Mouse (Mus musculus) lung, postnatal 0 days (tissue): ENCODE results near the gene Haghl. TPM values are rescaled to one million over a fixed set of nuclear protein-coding genes. Genes with fewer than 3 reads are reported as not detected.

Source experiments
- ATAC-seq: fragments of 200-750 bp; cut with Nextera tagmentation; 2 replicates; pipeline ENCODE4 v1.8.0; 2017; ENCODE audit warnings: moderate library complexity
- DNase-seq: peaks from one replicate; pipeline ENCODE4 v3.0.0-alpha.2; 2016; ENCODE audit warnings: low spot score
- H3K27ac ChIP-seq: fragments of 300-500 bp; sonication (generic); 2 replicates; pipeline ENCODE4 v1.5.1; 2014; ENCODE audit warnings: antibody characterized with exemption, mild to moderate bottlenecking, low read length, mixed read lengths
- H3K27me3 ChIP-seq: fragments of 300-500 bp; sonication (generic); replicated peaks from 2 replicates; pipeline ENCODE4 v1.6.1; 2014; ENCODE audit warnings: low read length, mixed read lengths; ENCODE audit not compliant: insufficient read depth
- H3K36me3 ChIP-seq: fragments of 300-500 bp; sonication (generic); 2 replicates; pipeline ENCODE4 v1.6.1; 2014; ENCODE audit warnings: low read length, mixed read lengths; ENCODE audit not compliant: insufficient read depth
- H3K4me1 ChIP-seq: fragments of 300-500 bp; sonication (generic); 2 replicates; pipeline ENCODE4 v1.6.1; 2014; ENCODE audit warnings: antibody characterized with exemption, low read depth, low read length, mixed read lengths; ENCODE audit not compliant: insufficient read depth
- H3K4me2 ChIP-seq: fragments of 300-500 bp; sonication (generic); replicated peaks from 2 replicates; pipeline ENCODE4 v1.6.1; 2014; ENCODE audit warnings: low read depth, mild to moderate bottlenecking, low read length, moderate library complexity, mixed read lengths
- H3K4me3 ChIP-seq: fragments of 300-500 bp; sonication (generic); 2 replicates; pipeline ENCODE4 v1.5.1; 2014; ENCODE audit warnings: low read depth, low read length
- H3K9ac ChIP-seq: fragments of 300-500 bp; sonication (generic); replicated peaks from 2 replicates; pipeline ENCODE4 v1.6.1; 2014; ENCODE audit warnings: low read depth, mild to moderate bottlenecking
- H3K9me3 ChIP-seq: fragments of 300-500 bp; sonication (generic); 2 replicates; pipeline ENCODE4 v1.6.1; 2016; ENCODE audit warnings: low read length, mixed read lengths
- CTCF ChIP-seq: IDR thresholded peaks from 2 replicates; pipeline ENCODE4 v1.5.1; 2016; ENCODE audit warnings: antibody characterized with exemption, mild to moderate bottlenecking
- EP300 ChIP-seq: IDR thresholded peaks from 2 replicates; pipeline ENCODE4 v1.6.1; 2016; ENCODE audit warnings: antibody characterized with exemption, mild to moderate bottlenecking, control low read depth
- WGBS: fragments of 180-500 bp; shearing (Covaris S2); extraction: QIAGEN DNeasy Blood & Tissue Kit; methylation state at CpG from one replicate; pipeline ENCODE4 v1.1.7; 2014; 5-methylcytosine and 5-hydroxymethylcytosine counted together
- polyA plus RNA-seq: library from polyadenylated mRNA; unstranded; fragments of >200 nt; fragmentation: Nextera tagmentation; extraction: Ambion mirVana; gene quantifications from 2 replicates; pipeline ENCODE4 v1.2.1, GENCODE M21; 2015

Gene Haghl
- polyA plus RNA-seq = 42.7 and 45.4 TPM in 2 replicates

- WGBS = under 1% methylated on average over 23 of the region's 23 CpGs
- Histone ChIP-seq H3K27me3 (no peaks in the 10 kb centered on the region), H3K27ac (no peak within 1 kb of the TSS), H3K36me3 (peaks cover 11% of the 10 kb centered on the region), H3K4me3 (peak within 1 kb of the TSS; percentile 54), H3K4me1 (peaks cover 8% of the 10 kb centered on the region; the same call in 1 of the 2 replicates), H3K9me3 (no peaks in the 10 kb centered on the region), H3K9ac (peak within 1 kb of the TSS; percentile 1; the same call in 1 of the 2 replicates), H3K4me2 (peak within 1 kb of the TSS; percentile 65)
- ATAC-seq = peak; percentile 91
- TF ChIP-seq EP300 (no peak), CTCF (peak; percentile 18)
- peak; percentile 98 for DNase-seq
Measured at GRCm38 (mm10) chr17:25785281-25785745, at the start of gene Haghl. TSS of gene Haghl (minus strand) at chr17:25785673.

DNA sequence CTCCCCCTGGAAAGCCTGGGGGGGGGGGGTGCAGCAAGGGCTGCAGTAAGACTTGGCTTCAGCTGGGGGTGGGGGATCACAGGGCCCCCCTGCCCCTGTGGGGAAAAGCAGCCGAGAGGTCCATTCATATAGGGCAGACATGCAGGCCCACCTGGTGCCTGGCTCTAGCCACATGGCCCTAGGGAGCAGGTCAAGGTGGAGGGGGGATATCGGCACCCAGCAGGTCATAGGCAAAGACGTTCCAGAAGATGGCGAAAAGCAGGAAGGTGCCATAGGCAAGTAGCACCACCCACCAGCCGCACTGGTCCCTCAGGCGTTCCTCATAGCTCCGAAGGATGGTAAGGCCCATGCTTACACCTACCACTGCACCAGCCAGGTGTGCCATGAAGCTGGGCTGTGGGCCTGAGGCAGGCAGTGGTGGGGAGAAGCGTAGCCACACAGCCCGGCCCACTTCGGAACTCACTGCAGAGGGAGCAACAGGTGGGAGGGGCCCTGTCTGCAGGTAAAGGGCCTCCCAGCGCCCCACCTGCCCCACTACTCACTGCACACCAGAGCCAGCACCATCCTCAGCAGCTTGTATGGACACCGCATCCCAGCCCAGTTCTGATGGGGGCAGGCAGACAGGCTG, 49.2 kb upstream of the Haghl start:
- ATAC-seq (no peak), DNase-seq (no peak)
- Histone ChIP-seq H3K27me3 (no peaks in the 10 kb centered on the region), H3K9me3 (no peaks in the 10 kb centered on the region), H3K9ac (0 out of 2 replicates have a peak overlapping the region, but pooled peaks have one; percentile 13), H3K27ac (peak overlapping the region; percentile 98; the same call in 1 of the 2 replicates), H3K4me3 (peak overlapping the region; percentile 55; the same call in 1 of the 2 replicates), H3K4me2 (peak overlapping the region; percentile 84), H3K36me3 (0 out of 2 replicates have a peak, but pooled peaks cover 5% of the 10 kb centered on the region), H3K4me1 (peaks cover 39% of the 10 kb centered on the region)
- WGBS = 79% methylated on average over 12 of the region's 12 CpGs
- no peak for TF ChIP-seq CTCF
- no peak for TF ChIP-seq EP300

DNA sequence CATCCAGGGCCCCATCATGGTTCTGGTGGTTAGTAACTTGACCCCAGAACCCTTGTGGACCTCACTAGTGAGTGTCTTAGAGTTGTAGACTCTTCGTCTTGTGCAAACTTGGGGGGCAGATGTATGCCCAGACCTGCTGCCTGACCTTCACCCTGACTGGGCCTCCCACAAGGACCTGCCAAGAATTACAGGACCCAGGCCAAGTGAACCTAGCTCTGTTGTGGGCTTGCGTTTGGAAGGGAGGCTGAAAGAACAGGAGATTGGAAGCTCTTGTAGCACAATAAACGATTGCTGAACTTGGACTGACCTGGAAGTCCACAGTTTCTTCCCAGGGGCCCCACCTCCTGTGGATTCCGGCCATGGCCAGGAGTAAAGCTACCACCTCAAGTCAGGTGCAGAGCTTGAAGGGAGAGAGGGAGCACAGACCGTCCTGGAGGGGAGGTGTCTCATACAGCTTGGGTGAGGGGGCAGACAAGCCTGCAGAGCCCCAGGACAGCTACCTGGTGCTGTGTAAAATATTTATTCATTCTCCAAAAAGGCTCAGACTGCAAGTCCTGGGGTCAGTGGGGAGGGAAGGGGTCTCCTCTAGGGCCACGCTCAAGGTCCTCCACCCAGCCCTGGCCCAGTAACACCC, 48.6 kb upstream of the Haghl start:
- TF ChIP-seq CTCF (no peak), EP300 (no peak)
- no peaks in the 10 kb centered on the region for H3K27me3 ChIP-seq
- peak; percentile 31 for DNase-seq
- peak overlapping the region; percentile 84 for H3K4me2 ChIP-seq
- 19% methylated on average over 5 of the region's 6 CpGs for WGBS
- peak overlapping the region; percentile 98 for H3K27ac ChIP-seq
- ATAC-seq = no peak
- H3K36me3 ChIP-seq = 0 out of 2 replicates have a peak, but pooled peaks cover 5% of the 10 kb centered on the region
- H3K4me1 ChIP-seq = peaks cover 45% of the 10 kb centered on the region
- H3K9me3 ChIP-seq = no peaks in the 10 kb centered on the region
- H3K4me3 ChIP-seq = peak overlapping the region; percentile 55
- H3K9ac ChIP-seq = peak overlapping the region; percentile 55; the same call in 1 of the 2 replicates

DNA sequence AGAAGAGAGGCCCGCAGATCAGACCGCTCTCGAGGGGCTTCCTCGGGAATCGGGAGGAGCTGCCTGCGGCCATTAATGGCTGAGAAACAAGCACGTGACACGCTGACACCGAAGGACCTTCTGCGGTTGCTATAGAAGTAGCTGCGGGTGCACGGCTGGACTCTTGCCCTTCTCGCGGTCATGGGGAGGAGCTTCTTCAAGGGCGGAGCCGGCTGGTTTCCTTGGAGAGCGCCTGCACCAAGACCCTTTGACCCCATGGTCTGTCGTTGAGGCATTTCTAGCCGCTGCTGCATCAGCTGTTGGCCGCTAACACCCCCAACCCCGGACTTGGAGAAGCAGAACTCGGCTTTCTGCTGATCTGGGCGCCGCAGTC, 47.8 kb upstream of the Haghl start, which contains the start of gene Stub1:
Stub1 (minus strand) TSS at position 114 of the 373 bp plus-strand sequence.
- Histone ChIP-seq H3K4me1 (peaks cover 45% of the 10 kb centered on the region), H3K9me3 (no peaks in the 10 kb centered on the region), H3K27me3 (no peaks in the 10 kb centered on the region), H3K4me2 (peak within 1 kb of the TSS; percentile 84), H3K36me3 (0 out of 2 replicates have a peak, but pooled peaks cover 5% of the 10 kb centered on the region), H3K4me3 (peak within 1 kb of the TSS; percentile 55), H3K27ac (peak within 1 kb of the TSS; percentile 98), H3K9ac (peak within 1 kb of the TSS; percentile 66)
- ATAC-seq = peak; percentile 79
- peak; percentile 97 for DNase-seq
- TF ChIP-seq EP300 = no peak
- no peak for TF ChIP-seq CTCF
- 4% methylated on average over 24 of the region's 24 CpGs for WGBS

- H3K27me3 ChIP-seq = no peaks in the 10 kb centered on the region
- peak overlapping the region; percentile 98 for H3K27ac ChIP-seq
- ATAC-seq = peak; percentile 94
- 0 out of 2 replicates have a peak, but pooled peaks cover 5% of the 10 kb centered on the region for H3K36me3 ChIP-seq
- peaks cover 45% of the 10 kb centered on the region for H3K4me1 ChIP-seq
- peak; percentile 100 for DNase-seq
- peak overlapping the region; percentile 84 for H3K4me2 ChIP-seq
- H3K9ac ChIP-seq = peak overlapping the region; percentile 66
- H3K4me3 ChIP-seq = peak overlapping the region; percentile 55
- WGBS = 1% methylated on average over 72 of the region's 77 CpGs
- no peak for TF ChIP-seq EP300
- peak; percentile 23; the same call in 1 of the 2 replicates for TF ChIP-seq CTCF
- no peaks in the 10 kb centered on the region for H3K9me3 ChIP-seq
Measured at GRCm38 (mm10) chr17:25832436-25833290, 47.2 kb upstream of the Haghl start.
